Mouse (Mus musculus) lung, postnatal 36 days (tissue): Measurements from ENCODE around the gene Cmc4.
A peak's percentile ranks its signal among the peaks of the same experiment; 100 is the strongest.

Experiments used
- DNase-seq: peaks from one replicate; pipeline ENCODE4 v3.0.0; 2022; ENCODE audit warnings: mixed read lengths

Cmc4 gene

DNA sequence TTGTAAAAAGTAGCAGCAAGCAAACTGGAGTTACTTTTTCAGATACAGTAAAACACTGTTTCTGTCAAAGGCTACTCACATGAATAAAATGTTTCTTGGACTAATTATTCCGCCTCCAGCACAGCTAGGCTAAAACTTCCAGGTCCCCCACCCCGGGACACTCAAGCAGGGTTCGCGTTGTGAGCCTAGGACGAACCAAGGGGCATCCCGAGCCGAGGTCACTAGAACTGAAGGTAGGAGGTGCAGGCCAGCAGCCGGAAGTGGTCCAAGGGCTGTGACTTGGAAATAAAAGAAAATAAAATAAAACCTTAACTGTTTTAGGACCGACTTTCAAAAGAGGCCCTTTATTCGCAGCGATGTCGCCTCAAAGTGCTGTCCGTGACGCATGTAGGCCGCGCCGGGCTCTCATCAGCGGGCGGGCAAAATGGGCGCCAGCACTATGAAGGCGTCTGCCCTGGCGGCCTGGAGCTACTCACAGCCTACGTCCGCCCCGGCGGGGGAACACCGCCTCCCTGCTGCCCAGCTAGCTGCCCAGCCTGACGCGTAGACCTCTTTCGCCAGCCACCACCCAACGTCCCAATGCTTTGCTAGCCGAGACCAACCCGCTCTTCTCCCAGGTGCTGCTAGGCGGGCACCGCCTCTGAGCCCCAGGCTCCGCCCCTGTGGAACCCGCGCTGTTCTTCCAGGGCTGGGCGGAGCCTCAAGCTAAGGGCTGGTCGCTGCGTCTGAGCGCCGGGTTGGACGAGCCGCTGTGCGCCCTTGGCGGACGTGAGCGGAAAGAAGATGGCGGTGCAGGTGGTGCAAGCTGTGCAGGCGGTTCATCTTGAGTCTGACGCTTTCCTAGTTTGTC, at the start of gene Cmc4, which contains the start of the genes Mtcp1 and Brcc3:
TSS of gene Cmc4 (minus strand) at position 649 of the 850 bp plus-strand sequence.
TSS of gene Mtcp1 (minus strand) at position 653 of the 850 bp plus-strand sequence.
TSS of gene Brcc3 (plus strand) at position 693 of the 850 bp plus-strand sequence.
- DNase-seq, result peak; percentile 92

GRCm38 (mm10) chrX:75454597-75454996, 38.2 kb upstream of the Cmc4 start:
- DNase-seq, result no peak

- no peak for DNase-seq
Observed at GRCm38 (mm10) chrX:75409711-75410110, 6.7 kb downstream of the Cmc4 start.

GRCm38 (mm10) chrX:75403350-75403749, 13.0 kb downstream of the Cmc4 start:
- DNase-seq, result no peak

- DNase-seq, result peak; percentile 57
Observed at GRCm38 (mm10) chrX:75402668-75403067, 13.7 kb downstream of the Cmc4 start.

DNA sequence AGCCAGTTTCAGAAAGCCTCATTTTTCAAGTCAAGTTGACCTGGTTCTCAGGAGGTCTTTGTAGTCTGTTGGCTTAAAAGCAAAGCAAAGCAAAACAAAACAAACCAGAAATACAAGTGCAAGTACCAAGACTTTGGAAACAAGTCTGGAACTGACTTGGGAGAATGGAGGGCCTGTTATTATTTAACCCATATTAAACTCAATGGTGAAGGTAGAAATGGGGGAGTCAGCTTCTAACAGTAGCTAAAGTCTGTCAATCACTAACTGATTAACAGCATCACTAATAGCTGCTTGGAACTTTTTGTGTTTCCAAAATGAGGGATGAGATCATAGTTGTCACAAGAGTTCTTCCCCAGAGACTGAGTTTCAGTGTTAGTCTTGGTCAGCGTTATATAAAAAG, 16.9 kb downstream of the Cmc4 start:
- DNase-seq, result no peak

- peak; percentile 75 for DNase-seq
Observed at GRCm38 (mm10) chrX:75382195-75382771, 34.1 kb downstream of the Cmc4 start, which contains the start of the genes Fundc2 and F8. Fundc2 (plus strand) TSS chrX:75382399. F8 (minus strand) TSS chrX:75382615.

- no peak for DNase-seq
Observed at GRCm38 (mm10) chrX:75381699-75382098, 34.7 kb downstream of the Cmc4 start.

- DNase-seq, result no peak
Observed at GRCm38 (mm10) chrX:75381176-75381575, 35.2 kb downstream of the Cmc4 start.

- DNase-seq, result no peak
Observed at GRCm38 (mm10) chrX:75376815-75377214, 39.6 kb downstream of the Cmc4 start.

DNA sequence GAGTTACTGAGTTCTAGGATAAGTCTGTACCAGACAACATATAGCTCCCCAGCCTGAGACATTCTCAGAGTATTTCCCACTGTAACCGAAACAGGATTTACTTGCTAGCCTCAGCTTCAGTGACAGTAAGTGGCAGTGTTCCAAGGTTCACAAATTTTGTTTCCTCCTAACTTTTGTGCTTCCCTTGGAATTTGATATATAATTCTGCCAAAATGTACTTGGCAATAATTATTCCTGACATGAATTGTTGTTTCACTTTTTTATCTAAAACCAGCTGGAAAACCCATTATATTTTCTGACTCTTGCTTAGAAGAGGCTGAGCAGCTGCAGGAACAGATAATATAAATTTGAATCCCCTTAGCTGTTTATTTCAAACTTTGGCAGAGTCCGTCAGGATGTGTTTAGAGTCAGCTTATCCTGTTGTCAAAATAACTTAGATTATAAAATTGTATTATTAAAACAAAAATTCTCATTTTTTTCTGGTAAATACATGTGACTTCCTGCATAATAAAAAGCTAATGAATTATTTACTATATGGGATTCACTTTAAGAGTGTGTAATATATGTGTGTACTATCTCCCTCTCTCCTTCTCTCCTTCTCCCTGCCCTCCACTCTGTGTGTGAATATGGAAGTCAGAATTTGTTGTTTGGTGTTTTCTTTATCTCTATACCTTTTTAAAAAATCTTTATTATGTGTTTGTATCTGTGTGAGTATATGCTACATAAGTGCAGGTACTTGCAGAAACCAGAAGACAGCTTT, 43.5 kb downstream of the Cmc4 start:
- peak; percentile 17 for DNase-seq

DNA sequence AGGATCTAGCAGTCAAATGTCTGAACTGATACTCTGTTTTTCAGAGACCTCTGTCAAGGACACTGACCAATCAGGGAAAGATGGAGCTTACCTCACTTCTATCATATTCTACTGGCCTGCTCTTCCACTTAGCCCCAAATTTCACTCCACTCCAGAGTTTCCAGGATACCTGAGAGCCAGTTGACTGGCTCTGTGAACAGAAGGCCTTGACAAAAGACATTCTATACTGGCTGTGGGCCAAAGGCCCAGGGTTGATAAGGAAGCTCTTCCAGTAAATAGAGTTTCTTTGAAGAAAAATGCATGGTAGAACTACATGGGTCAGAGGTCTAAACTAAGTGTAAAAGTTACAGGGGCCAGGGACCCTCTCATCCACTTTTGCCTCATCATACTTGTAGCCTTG, 46.2 kb downstream of the Cmc4 start:
- DNase-seq, result peak; percentile 7
